Mouse (Mus musculus) embryonic fibroblast, embryonic 13.5 days (primary cell): ENCODE results near the gene Rab8b.

Source experiments
- CTCF ChIP-seq: IDR thresholded peaks from 2 replicates; pipeline ENCODE4 v1.5.1; 2011; ENCODE audit warnings: mild to moderate bottlenecking, control low read depth, low read length, moderate library complexity, borderline replicate concordance; ENCODE audit not compliant: insufficient read depth
- POLR2A ChIP-seq: IDR thresholded peaks from 2 replicates; pipeline ENCODE4 v1.6.1; 2011; ENCODE audit warnings: low read depth, mild to moderate bottlenecking, control low read depth, low read length, moderate library complexity

GRCm38 (mm10) chr9:66796739-66797138 is 122.7 kb downstream of the Rab8b start, which contains the start of gene Gm10647:
- TF ChIP-seq CTCF (no peak), POLR2A (no peak)
